Mouse (Mus musculus) bone marrow macrophage, adult 2 months (primary cell): ENCODE data around the gene Ndufa10. TPM values are rescaled to one million over a fixed set of nuclear protein-coding genes. Genes with fewer than 3 reads are reported as not detected.

Source experiments
- H3K27ac ChIP-seq: 2 replicates; pipeline ENCODE4 v1.5.1; 2012; ENCODE audit warnings: low read depth, low read length; ENCODE audit not compliant: insufficient read depth
- H3K4me1 ChIP-seq: 2 replicates; pipeline ENCODE4 v1.6.1; 2012; ENCODE audit warnings: low read length; ENCODE audit not compliant: control insufficient read depth, insufficient read depth
- H3K4me3 ChIP-seq: 2 replicates; pipeline ENCODE4 v1.5.1; 2012; ENCODE audit warnings: mild to moderate bottlenecking, low read length, moderate library complexity; ENCODE audit not compliant: insufficient read depth
- CTCF ChIP-seq: IDR thresholded peaks from 2 replicates; pipeline ENCODE4 v1.5.1; 2012; ENCODE audit warnings: low read depth, mild to moderate bottlenecking, low read length, moderate library complexity
- POLR2A ChIP-seq: IDR thresholded peaks from 2 replicates; pipeline ENCODE4 v1.6.1; 2012; ENCODE audit warnings: mild to moderate bottlenecking, low read depth, low read length, borderline replicate concordance
- polyA plus RNA-seq: library from polyadenylated mRNA; stranded (reverse); fragments of >200 nt; gene quantifications from 2 replicates; pipeline ENCODE4 v1.2.4, GENCODE M21; 2012; ENCODE audit not compliant: missing spikeins, insufficient read depth, insufficient read length

Gene Ndufa10
- polyA plus RNA-seq, 1 experiment: 123 TPM

DNA sequence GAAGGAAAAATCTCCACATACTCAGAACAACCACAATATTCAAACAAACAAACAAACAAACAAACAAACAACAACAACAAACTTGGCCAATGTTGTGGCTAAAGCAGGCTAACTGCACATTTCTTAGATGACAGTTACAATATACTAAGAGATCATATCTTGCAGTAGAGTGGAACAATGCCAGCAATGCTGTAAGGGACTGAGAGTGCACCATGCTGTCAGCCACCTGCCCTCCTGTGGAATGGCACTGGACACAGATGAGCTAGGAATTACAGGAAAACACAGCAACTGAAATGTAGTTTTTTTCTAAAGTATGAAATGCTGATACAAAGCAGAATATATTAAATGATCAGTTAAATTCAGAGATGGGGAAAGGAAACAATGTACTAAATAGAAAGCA lies 15.9 kb downstream of the Ndufa10 start:
- TF ChIP-seq POLR2A (no peak), CTCF (no peak)
- H3K27ac ChIP-seq: no peak overlapping the region
- no peak overlapping the region for H3K4me3 ChIP-seq
- no peaks in the 10 kb centered on the region for H3K4me1 ChIP-seq

DNA sequence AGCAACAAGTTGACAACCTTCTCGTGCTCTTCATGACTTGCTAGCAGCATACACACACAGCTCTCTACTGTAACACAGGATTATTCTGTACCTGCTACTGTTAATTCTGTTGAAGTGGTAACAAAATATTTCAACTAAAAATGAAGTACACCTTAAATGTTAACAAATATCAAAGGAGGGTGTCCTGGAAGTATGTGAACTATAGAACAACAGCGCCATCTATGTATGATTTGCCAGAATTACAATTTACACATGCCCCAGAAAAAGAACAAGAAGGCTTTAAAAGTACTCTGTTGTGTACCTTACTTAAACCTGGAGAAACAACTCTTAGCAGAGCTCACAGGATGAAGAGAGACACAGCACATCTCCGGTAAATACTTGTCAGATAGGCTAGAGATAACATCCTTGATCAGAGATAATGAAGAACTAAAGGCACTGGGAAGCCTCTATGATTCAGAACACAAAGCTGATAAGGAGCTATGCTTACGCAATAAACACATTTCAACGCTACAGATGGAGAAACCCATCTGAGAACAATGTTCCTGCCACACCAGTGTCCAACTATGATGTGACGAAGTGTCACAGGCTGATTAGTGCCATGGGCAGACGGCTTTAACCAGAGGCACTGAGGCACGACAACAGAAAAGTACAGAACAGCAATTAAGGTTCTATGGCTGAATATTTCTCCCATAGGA lies 19.8 kb downstream of the Ndufa10 start:
- no peak for TF ChIP-seq POLR2A
- TF ChIP-seq CTCF: no peak
- Histone ChIP-seq H3K4me3 (no peak overlapping the region), H3K4me1 (0 out of 2 replicates have a peak, but pooled peaks cover 3% of the 10 kb centered on the region), H3K27ac (no peak overlapping the region)

DNA sequence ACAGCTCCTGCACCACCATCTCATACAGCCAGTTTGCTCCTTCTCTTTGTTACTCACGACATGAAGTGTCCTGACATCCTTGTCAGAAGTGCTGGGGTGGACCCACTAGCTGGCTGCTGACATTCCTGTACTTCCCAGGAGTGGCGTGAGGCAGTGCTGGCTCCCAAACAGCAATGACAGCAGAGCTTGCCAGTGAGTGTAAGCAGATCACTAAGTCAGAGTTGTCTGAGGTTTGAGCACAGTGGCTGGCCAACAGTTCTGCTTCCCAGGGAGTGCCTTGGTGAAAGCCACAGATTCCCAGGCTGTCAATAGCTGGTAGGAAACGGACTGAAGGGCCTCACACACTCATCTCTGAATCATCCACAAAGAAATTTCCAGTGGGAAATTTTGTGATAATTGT lies 25.4 kb downstream of the Ndufa10 start:
- Histone ChIP-seq H3K4me3 (no peak overlapping the region), H3K4me1 (0 out of 2 replicates have a peak, but pooled peaks cover 3% of the 10 kb centered on the region), H3K27ac (no peak overlapping the region)
- TF ChIP-seq POLR2A (no peak), CTCF (no peak)

DNA sequence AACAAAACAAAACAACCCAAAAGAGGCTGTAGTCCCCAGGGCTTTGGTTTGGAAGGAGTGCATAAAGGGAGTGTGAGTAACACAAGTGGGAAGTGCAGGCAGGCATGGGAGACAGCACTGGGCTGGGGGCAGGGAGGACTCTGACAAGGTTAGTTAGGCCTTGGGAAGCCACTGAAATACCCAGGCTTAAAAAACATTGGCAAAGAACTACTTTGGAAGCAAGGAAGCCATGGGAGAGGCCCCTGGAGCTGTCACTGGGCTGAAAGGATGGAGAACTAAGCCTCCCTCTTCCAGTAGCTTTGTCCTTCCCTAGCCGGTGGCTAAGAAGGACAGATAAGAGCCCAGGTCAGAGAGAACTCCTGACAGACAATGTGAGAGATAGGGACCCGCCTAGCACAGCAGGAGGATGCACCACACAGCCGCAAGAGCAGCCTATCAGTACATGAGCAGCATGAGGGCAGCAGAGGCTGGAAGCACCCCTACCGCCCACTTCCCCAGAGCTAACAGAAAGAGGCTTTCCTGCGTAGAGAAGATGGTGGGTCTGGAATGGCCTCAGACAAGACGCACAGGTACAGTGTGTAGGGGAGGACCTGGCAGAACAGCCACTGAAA lies 32.1 kb downstream of the Ndufa10 start:
- no peak overlapping the region for H3K27ac ChIP-seq
- H3K4me3 ChIP-seq: no peak overlapping the region
- TF ChIP-seq POLR2A: no peak
- TF ChIP-seq CTCF: no peak
- peaks cover 12% of the 10 kb centered on the region for H3K4me1 ChIP-seq

- TF ChIP-seq CTCF (no peak), POLR2A (no peak)
- H3K27ac ChIP-seq: no peak overlapping the region
- no peak overlapping the region for H3K4me3 ChIP-seq
- peaks cover 14% of the 10 kb centered on the region for H3K4me1 ChIP-seq
These were observed 33.5 kb downstream of the Ndufa10 start for GRCm38 (mm10) chr1:92440066-92440750.

- H3K27ac ChIP-seq: no peak overlapping the region
These were observed 35.9 kb downstream of the Ndufa10 start for GRCm38 (mm10) chr1:92437678-92438271.

GRCm38 (mm10) chr1:92436831-92437321 lies 36.8 kb downstream of the Ndufa10 start:
- TF ChIP-seq POLR2A (no peak), CTCF (no peak)
- Histone ChIP-seq H3K27ac (no peak overlapping the region), H3K4me3 (no peak overlapping the region), H3K4me1 (peaks cover 14% of the 10 kb centered on the region)

More at GRCm38 (mm10) chr1:92437678-92438271, 35.9 kb downstream of the Ndufa10 start:
- no peak for TF ChIP-seq POLR2A
- TF ChIP-seq CTCF: no peak
- H3K4me3 ChIP-seq: no peak overlapping the region
- peaks cover 14% of the 10 kb centered on the region for H3K4me1 ChIP-seq

GRCm38 (mm10) chr1:92434986-92435385 lies 38.7 kb downstream of the Ndufa10 start:
- TF ChIP-seq CTCF (no peak), POLR2A (no peak)
- peaks cover 14% of the 10 kb centered on the region for H3K4me1 ChIP-seq
- H3K27ac ChIP-seq: no peak overlapping the region
- H3K4me3 ChIP-seq: no peak overlapping the region

DNA sequence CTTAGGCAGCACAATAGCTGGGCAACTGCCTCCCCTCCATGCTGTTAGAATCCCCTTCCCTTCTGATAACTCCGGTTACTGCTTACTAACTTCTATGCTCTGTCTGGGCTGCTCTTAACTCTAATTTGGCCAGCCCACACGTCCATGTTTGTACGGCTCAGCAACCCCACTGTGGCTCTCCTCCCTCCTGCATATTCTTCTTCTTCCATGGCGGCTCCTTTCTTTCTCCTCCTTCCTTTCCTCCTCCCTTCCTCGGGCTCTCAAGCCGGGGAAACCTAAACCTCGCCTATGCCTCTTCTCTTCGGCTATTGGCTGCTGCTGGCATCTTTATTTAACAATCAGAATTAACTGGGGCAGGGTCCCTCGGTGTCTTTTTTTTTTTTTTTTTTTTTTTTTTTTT lies 40.9 kb downstream of the Ndufa10 start:
- Histone ChIP-seq H3K4me1 (peaks cover 5% of the 10 kb centered on the region; the same call in 1 of the 2 replicates), H3K4me3 (no peak overlapping the region), H3K27ac (no peak overlapping the region)
- TF ChIP-seq POLR2A (no peak), CTCF (no peak)

DNA sequence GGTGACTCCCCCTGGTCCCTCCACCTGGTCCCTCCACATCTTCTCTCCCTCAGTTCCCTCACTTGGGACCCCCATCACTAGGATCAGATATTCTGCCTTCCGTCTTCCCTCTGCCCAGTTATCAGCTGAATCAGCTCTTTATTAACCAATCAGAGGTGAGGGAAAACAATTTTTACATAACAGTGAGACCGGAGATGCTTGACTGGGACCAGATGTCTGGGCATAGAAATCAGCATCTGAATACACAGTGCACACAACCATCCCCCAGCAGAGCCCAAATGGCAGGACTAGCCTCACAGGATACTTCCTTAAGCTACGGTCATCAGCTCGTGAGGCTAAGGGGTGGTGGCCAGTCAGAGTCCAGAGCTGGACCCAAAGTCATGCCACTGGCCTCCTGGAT lies 41.6 kb downstream of the Ndufa10 start:
- TF ChIP-seq POLR2A: no peak
- TF ChIP-seq CTCF: no peak
- Histone ChIP-seq H3K4me1 (peaks cover 2% of the 10 kb centered on the region; the same call in 1 of the 2 replicates), H3K4me3 (no peak overlapping the region), H3K27ac (no peak overlapping the region)
